Mouse (Mus musculus) myocyte (in vitro differentiated cells): ENCODE data around the gene Etv5.

Source experiments
- E2F4 ChIP-seq: IDR thresholded peaks from one replicate; pipeline ENCODE4 v1.6.1; 2011; ENCODE audit warnings: mild to moderate bottlenecking, control low read depth, moderate library complexity; ENCODE audit not compliant: insufficient read depth
- MAX ChIP-seq: IDR thresholded peaks from one replicate; pipeline ENCODE4 v1.6.1; 2011; ENCODE audit warnings: low read depth, mild to moderate bottlenecking, control low read depth
- POLR2A ChIP-seq: IDR thresholded peaks from one replicate; pipeline ENCODE4 v1.6.1; 2011; ENCODE audit warnings: low read depth, mild to moderate bottlenecking, control low read depth, moderate library complexity; ENCODE audit not compliant: insufficient read length
- POLR2AphosphoS2 ChIP-seq: IDR thresholded peaks from one replicate; pipeline ENCODE4 v1.6.1; 2011; ENCODE audit warnings: low read depth, control low read depth; ENCODE audit not compliant: insufficient read length
- REST ChIP-seq: IDR thresholded peaks from one replicate; pipeline ENCODE4 v1.6.1; 2011; ENCODE audit warnings: mild to moderate bottlenecking, control low read depth, moderate library complexity; ENCODE audit not compliant: insufficient read depth, insufficient read length

DNA sequence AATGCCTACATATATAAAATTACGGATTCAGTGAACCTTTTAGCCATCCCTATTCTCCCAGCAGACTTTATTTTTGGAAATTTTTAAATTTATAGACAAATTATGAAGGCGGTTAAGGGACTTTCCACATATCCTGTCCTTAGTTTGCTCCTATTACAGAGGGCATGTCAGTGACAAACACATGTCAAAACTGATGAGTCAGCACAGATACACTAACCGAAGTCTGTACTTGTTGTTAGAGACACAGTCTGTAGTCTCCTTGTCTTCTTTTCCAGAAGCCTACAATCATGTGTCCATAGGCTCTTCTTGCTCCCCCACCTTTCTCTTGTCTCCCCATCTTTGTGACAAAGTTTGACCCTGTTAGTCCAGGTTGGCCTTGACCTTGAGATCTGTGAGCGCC, 88.3 kb downstream of the Etv5 start:
- TF ChIP-seq POLR2AphosphoS2 = no peak
- no peak for TF ChIP-seq POLR2A
- no peak for TF ChIP-seq E2F4
- no peak for TF ChIP-seq MAX
- TF ChIP-seq REST = no peak
